Mouse (Mus musculus): ENCODE results near the gene Gpatch3. TPM values are rescaled to one million over a fixed set of nuclear protein-coding genes. Genes with fewer than 3 reads are reported as not detected.

Gene Gpatch3
- polyA plus RNA-seq, 1 experiment from 2014 or later: 8.9 TPM

- 88% methylated on average over 8 of the region's 8 CpGs for WGBS
- no peak overlapping the region for H3K9ac ChIP-seq (ENCODE audit: low read depth, low read length)
- H3K27me3 ChIP-seq (ENCODE audit: control insufficient read depth, insufficient read depth, low read length): no peaks in the 10 kb centered on the region
These were observed 46.1 kb downstream of the Gpatch3 start for GRCm38 (mm10) chr4:133620668-133621067.

GRCm38 (mm10) chr4:133622161-133622695 lies 47.7 kb downstream of the Gpatch3 start:
- Histone ChIP-seq H3K4me3 (ENCODE audit: low read depth, low read length) (no peak overlapping the region), H3K9me3 (ENCODE audit: control insufficient read depth, low read length) (no peaks in the 10 kb centered on the region), H3K4me1 (replicated peaks; ENCODE audit: control insufficient read depth, insufficient read depth, low read length) (no peaks in the 10 kb centered on the region), H3K27ac (ENCODE audit: low read depth, low read length) (no peak overlapping the region), H3K9ac (ENCODE audit: low read depth, low read length) (no peak overlapping the region), H3K4me2 (replicated peaks; ENCODE audit: low read depth, low read length) (no peak overlapping the region), H3K36me3 (ENCODE audit: control insufficient read depth, insufficient read depth, low read length) (no peaks in the 10 kb centered on the region), H3K27me3 (ENCODE audit: control insufficient read depth, insufficient read depth, low read length) (no peaks in the 10 kb centered on the region)
- DNase-seq (ENCODE audit: low spot score) (no peak), ATAC-seq (ENCODE audit: low FRiP score) (no peak)
- 79% methylated on average over 11 of the region's 11 CpGs for WGBS

More at GRCm38 (mm10) chr4:133620668-133621067, 46.1 kb downstream of the Gpatch3 start:
- Histone ChIP-seq H3K4me1 (replicated peaks; ENCODE audit: control insufficient read depth, insufficient read depth, low read length) (no peaks in the 10 kb centered on the region), H3K9me3 (ENCODE audit: control insufficient read depth, low read length) (no peaks in the 10 kb centered on the region), H3K4me2 (replicated peaks; ENCODE audit: low read depth, low read length) (no peak overlapping the region), H3K4me3 (ENCODE audit: low read depth, low read length) (no peak overlapping the region), H3K36me3 (ENCODE audit: control insufficient read depth, insufficient read depth, low read length) (no peaks in the 10 kb centered on the region), H3K27ac (ENCODE audit: low read depth, low read length) (no peak overlapping the region)
- no peak for ATAC-seq (ENCODE audit: low FRiP score)
- DNase-seq (ENCODE audit: low spot score): no peak

- ATAC-seq (ENCODE audit: low FRiP score): no peak
- WGBS: 89% methylated on average over 7 of the region's 7 CpGs
- H3K9me3 ChIP-seq (ENCODE audit: control insufficient read depth, low read length): no peaks in the 10 kb centered on the region
- H3K4me1 ChIP-seq (replicated peaks; ENCODE audit: control insufficient read depth, insufficient read depth, low read length): no peaks in the 10 kb centered on the region
- no peak overlapping the region for H3K4me2 ChIP-seq (replicated peaks; ENCODE audit: low read depth, low read length)
- no peaks in the 10 kb centered on the region for H3K27me3 ChIP-seq (ENCODE audit: control insufficient read depth, insufficient read depth, low read length)
- H3K9ac ChIP-seq (ENCODE audit: low read depth, low read length): no peak overlapping the region
- no peak overlapping the region for H3K4me3 ChIP-seq (ENCODE audit: low read depth, low read length)
- no peaks in the 10 kb centered on the region for H3K36me3 ChIP-seq (ENCODE audit: control insufficient read depth, insufficient read depth, low read length)
- no peak for DNase-seq (ENCODE audit: low spot score)
- H3K27ac ChIP-seq (ENCODE audit: low read depth, low read length): no peak overlapping the region
These were observed 50.3 kb downstream of the Gpatch3 start for GRCm38 (mm10) chr4:133624830-133625229.

- DNase-seq (ENCODE audit: low spot score) (no peak), ATAC-seq (ENCODE audit: low FRiP score) (no peak)
- Histone ChIP-seq H3K36me3 (ENCODE audit: control insufficient read depth, insufficient read depth, low read length) (no peaks in the 10 kb centered on the region), H3K27ac (ENCODE audit: low read depth, low read length) (no peak overlapping the region), H3K4me2 (replicated peaks; ENCODE audit: low read depth, low read length) (no peak overlapping the region), H3K9ac (ENCODE audit: low read depth, low read length) (no peak overlapping the region), H3K27me3 (ENCODE audit: control insufficient read depth, insufficient read depth, low read length) (no peaks in the 10 kb centered on the region), H3K9me3 (ENCODE audit: control insufficient read depth, low read length) (no peaks in the 10 kb centered on the region), H3K4me1 (replicated peaks; ENCODE audit: control insufficient read depth, insufficient read depth, low read length) (no peaks in the 10 kb centered on the region), H3K4me3 (ENCODE audit: low read depth, low read length) (no peak overlapping the region)
- 59% methylated on average over 11 of the region's 11 CpGs for WGBS
These were observed 51.1 kb downstream of the Gpatch3 start for GRCm38 (mm10) chr4:133625621-133626071.

- H3K4me3 ChIP-seq (ENCODE audit: low read depth, low read length): no peak overlapping the region
- H3K27ac ChIP-seq (ENCODE audit: low read depth, low read length): no peak overlapping the region
- no peak overlapping the region for H3K4me2 ChIP-seq (replicated peaks; ENCODE audit: low read depth, low read length)
- ATAC-seq (ENCODE audit: low FRiP score) (no peak), DNase-seq (ENCODE audit: low spot score) (no peak)
- H3K36me3 ChIP-seq (ENCODE audit: control insufficient read depth, insufficient read depth, low read length): no peaks in the 10 kb centered on the region
- H3K9me3 ChIP-seq (ENCODE audit: control insufficient read depth, low read length): no peaks in the 10 kb centered on the region
- WGBS: 29% methylated on average over 5 of the region's 5 CpGs
- H3K4me1 ChIP-seq (replicated peaks; ENCODE audit: control insufficient read depth, insufficient read depth, low read length): no peaks in the 10 kb centered on the region
- no peak overlapping the region for H3K9ac ChIP-seq (ENCODE audit: low read depth, low read length)
- H3K27me3 ChIP-seq (ENCODE audit: control insufficient read depth, insufficient read depth, low read length): no peaks in the 10 kb centered on the region
These were observed 51.7 kb downstream of the Gpatch3 start for GRCm38 (mm10) chr4:133626221-133626620.

GRCm38 (mm10) chr4:133626621-133627020 lies 52.1 kb downstream of the Gpatch3 start:
- Histone ChIP-seq H3K27me3 (ENCODE audit: control insufficient read depth, insufficient read depth, low read length) (no peaks in the 10 kb centered on the region), H3K27ac (ENCODE audit: low read depth, low read length) (no peak overlapping the region), H3K4me1 (replicated peaks; ENCODE audit: control insufficient read depth, insufficient read depth, low read length) (0 out of 2 replicates have a peak, but pooled peaks cover 2% of the 10 kb centered on the region), H3K36me3 (ENCODE audit: control insufficient read depth, insufficient read depth, low read length) (no peaks in the 10 kb centered on the region), H3K4me2 (replicated peaks; ENCODE audit: low read depth, low read length) (no peak overlapping the region), H3K4me3 (ENCODE audit: low read depth, low read length) (no peak overlapping the region), H3K9me3 (ENCODE audit: control insufficient read depth, low read length) (no peaks in the 10 kb centered on the region), H3K9ac (ENCODE audit: low read depth, low read length) (no peak overlapping the region)
- DNase-seq (ENCODE audit: low spot score) (no peak), ATAC-seq (ENCODE audit: low FRiP score) (no peak)
- 86% methylated on average over 9 of the region's 9 CpGs for WGBS

GRCm38 (mm10) chr4:133627039-133627438 lies 52.5 kb downstream of the Gpatch3 start:
- no peak for DNase-seq (ENCODE audit: low spot score)
- ATAC-seq (ENCODE audit: low FRiP score): no peak
- Histone ChIP-seq H3K36me3 (ENCODE audit: control insufficient read depth, insufficient read depth, low read length) (no peaks in the 10 kb centered on the region), H3K4me1 (replicated peaks; ENCODE audit: control insufficient read depth, insufficient read depth, low read length) (peaks cover 4% of the 10 kb centered on the region; the same call in 1 of the 2 replicates), H3K27ac (ENCODE audit: low read depth, low read length) (no peak overlapping the region), H3K9ac (ENCODE audit: low read depth, low read length) (no peak overlapping the region), H3K4me2 (replicated peaks; ENCODE audit: low read depth, low read length) (no peak overlapping the region), H3K9me3 (ENCODE audit: control insufficient read depth, low read length) (no peaks in the 10 kb centered on the region), H3K27me3 (ENCODE audit: control insufficient read depth, insufficient read depth, low read length) (no peaks in the 10 kb centered on the region), H3K4me3 (ENCODE audit: low read depth, low read length) (no peak overlapping the region)
- WGBS: 94% methylated on average over 14 of the region's 14 CpGs

GRCm38 (mm10) chr4:133628517-133628916 lies 54.0 kb downstream of the Gpatch3 start:
- Histone ChIP-seq H3K27ac (ENCODE audit: low read depth, low read length) (no peak overlapping the region), H3K27me3 (ENCODE audit: control insufficient read depth, insufficient read depth, low read length) (no peaks in the 10 kb centered on the region), H3K9me3 (ENCODE audit: control insufficient read depth, low read length) (no peaks in the 10 kb centered on the region), H3K4me2 (replicated peaks; ENCODE audit: low read depth, low read length) (no peak overlapping the region), H3K4me1 (replicated peaks; ENCODE audit: control insufficient read depth, insufficient read depth, low read length) (peaks cover 9% of the 10 kb centered on the region; the same call in 1 of the 2 replicates), H3K36me3 (ENCODE audit: control insufficient read depth, insufficient read depth, low read length) (no peaks in the 10 kb centered on the region), H3K4me3 (ENCODE audit: low read depth, low read length) (no peak overlapping the region), H3K9ac (ENCODE audit: low read depth, low read length) (no peak overlapping the region)
- DNase-seq (ENCODE audit: low spot score) (no peak), ATAC-seq (ENCODE audit: low FRiP score) (no peak)
- 81% methylated on average over 2 of the region's 2 CpGs for WGBS

- no peaks in the 10 kb centered on the region for H3K27me3 ChIP-seq (ENCODE audit: control insufficient read depth, insufficient read depth, low read length)
- H3K9ac ChIP-seq (ENCODE audit: low read depth, low read length): no peak overlapping the region
- H3K27ac ChIP-seq (ENCODE audit: low read depth, low read length): no peak overlapping the region
- no peak for DNase-seq (ENCODE audit: low spot score)
- peaks cover 9% of the 10 kb centered on the region; the same call in 1 of the 2 replicates for H3K4me1 ChIP-seq (replicated peaks; ENCODE audit: control insufficient read depth, insufficient read depth, low read length)
- H3K9me3 ChIP-seq (ENCODE audit: control insufficient read depth, low read length): no peaks in the 10 kb centered on the region
- no peak for ATAC-seq (ENCODE audit: low FRiP score)
- WGBS: 90% methylated on average over 7 of the region's 7 CpGs
- H3K4me2 ChIP-seq (replicated peaks; ENCODE audit: low read depth, low read length): no peak overlapping the region
- H3K36me3 ChIP-seq (ENCODE audit: control insufficient read depth, insufficient read depth, low read length): no peaks in the 10 kb centered on the region
- H3K4me3 ChIP-seq (ENCODE audit: low read depth, low read length): no peak overlapping the region
These were observed 54.6 kb downstream of the Gpatch3 start for GRCm38 (mm10) chr4:133629191-133629590.
